Mouse (Mus musculus) bone marrow macrophage, adult 2 months (primary cell): ENCODE data around the gene Trappc12.

ENCODE experiments used
- CTCF ChIP-seq: IDR thresholded peaks from 2 replicates; pipeline ENCODE4 v1.5.1; 2012; ENCODE audit warnings: low read depth, mild to moderate bottlenecking, low read length, moderate library complexity
- POLR2A ChIP-seq: IDR thresholded peaks from 2 replicates; pipeline ENCODE4 v1.6.1; 2012; ENCODE audit warnings: mild to moderate bottlenecking, low read depth, low read length, borderline replicate concordance

DNA sequence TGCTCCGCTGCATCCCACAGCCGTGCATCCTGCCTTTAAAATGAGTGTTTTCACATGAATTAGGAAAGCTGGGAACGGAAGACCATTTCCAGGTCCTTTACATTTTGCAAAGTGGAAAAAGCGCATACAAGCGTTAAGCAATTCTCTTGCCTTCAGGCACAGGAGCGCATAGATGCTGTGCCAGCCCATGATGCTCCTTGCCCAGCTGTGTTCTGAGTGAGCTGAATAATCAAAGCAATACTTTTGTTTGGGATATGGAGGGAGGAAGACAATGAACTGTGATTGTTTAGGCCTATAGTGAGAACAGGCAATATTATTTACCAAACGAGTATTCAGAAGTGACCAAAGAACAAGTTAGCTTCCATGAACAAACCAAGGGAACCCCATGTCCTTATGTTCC, 59.5 kb downstream of the Trappc12 start:
- no peak for TF ChIP-seq POLR2A
- no peak for TF ChIP-seq CTCF
